27 mouse cellular contexts compared by ENCODE assay signal in genomic region chr1:105522321-105522720, GRCm38 (mm10).
"Had no signal": no experiment of that assay in that cellular context is flagged by ENCODE, and none has a peak within 500 bp of the region (broad histone marks: within the 10 kb centered on the region; RNA-seq: fewer than 3 reads in every experiment).

No protein-coding gene starts in this region.

- H3K4me1 ChIP-seq: heart, embryonic 13.5 days; heart, embryonic 15.5 days; hindbrain, embryonic 10.5 days; hindbrain, embryonic 12.5 days; intestine, embryonic 15.5 days; limb, embryonic 13.5 days; limb, embryonic 15.5 days; liver, embryonic 12.5 days had no signal

- H3K4me3 ChIP-seq: heart, adult 2 months; heart, embryonic 13.5 days; heart, embryonic 15.5 days; hindbrain, embryonic 10.5 days; hindbrain, embryonic 12.5 days; intestine, embryonic 15.5 days; limb, embryonic 13.5 days; limb, embryonic 15.5 days; liver, embryonic 12.5 days had no signal

- H3K9me3 ChIP-seq: heart, embryonic 13.5 days; heart, embryonic 15.5 days; hindbrain, embryonic 10.5 days; hindbrain, embryonic 12.5 days; intestine, embryonic 15.5 days; limb, embryonic 13.5 days; limb, embryonic 15.5 days; liver, embryonic 12.5 days had no signal

- H3K27ac ChIP-seq: heart, adult 2 months; heart, embryonic 13.5 days; heart, embryonic 15.5 days; hindbrain, embryonic 10.5 days; hindbrain, embryonic 12.5 days; hindbrain, embryonic 14.5 days; intestine, embryonic 15.5 days; limb, embryonic 13.5 days; limb, embryonic 15.5 days; liver, embryonic 12.5 days; liver, embryonic 14.5 days had no signal

- H3K36me3 ChIP-seq: heart, embryonic 15.5 days; intestine, embryonic 15.5 days had no signal

- DNase-seq: gastrocnemius, postnatal 14 days; gastrocnemius, postnatal 36 days; heart, adult 11 months; heart, adult 2 months; heart, postnatal 14 days; heart, postnatal 4 days; kidney, adult 18-20 months; kidney, adult 8-10 months; kidney, postnatal 10 days; kidney, postnatal 25 days; kidney, postnatal 4 days; layer of hippocampus, adult 9-11 months; layer of hippocampus, postnatal 36 days; left cerebral cortex, postnatal 4 days had no signal

- ATAC-seq: hindbrain, embryonic 16.5 days; inflammation-experienced regulatory T-cells, adult 6 months; intestine, embryonic 15.5 days; intestine, postnatal 0 days; liver, embryonic 12.5 days had no signal

- H3K27me3 ChIP-seq: heart, embryonic 13.5 days; heart, embryonic 15.5 days; hindbrain, embryonic 12.5 days; intestine, embryonic 15.5 days; limb, embryonic 13.5 days; limb, embryonic 15.5 days; liver, embryonic 12.5 days had no signal

- H3K9ac ChIP-seq: heart, embryonic 13.5 days; heart, embryonic 15.5 days; hindbrain, embryonic 12.5 days; hindbrain, embryonic 14.5 days; intestine, embryonic 15.5 days; limb, embryonic 13.5 days; limb, embryonic 15.5 days; liver, embryonic 12.5 days; liver, embryonic 14.5 days had no signal
